Mouse (Mus musculus) CD4-positive naive resting alpha-beta T cell, adult 57 days (primary cell): ENCODE measurements around the gene Ntng2. TPM values are rescaled to one million over a fixed set of nuclear protein-coding genes. Genes with fewer than 3 reads are reported as not detected.

ENCODE experiments used
- total RNA-seq: library from RNA; stranded (reverse); gene quantifications from one replicate; pipeline ENCODE4 v1.2.4, GENCODE M21; 2023

Ntng2 gene
- 14.3 TPM for total RNA-seq

DNA sequence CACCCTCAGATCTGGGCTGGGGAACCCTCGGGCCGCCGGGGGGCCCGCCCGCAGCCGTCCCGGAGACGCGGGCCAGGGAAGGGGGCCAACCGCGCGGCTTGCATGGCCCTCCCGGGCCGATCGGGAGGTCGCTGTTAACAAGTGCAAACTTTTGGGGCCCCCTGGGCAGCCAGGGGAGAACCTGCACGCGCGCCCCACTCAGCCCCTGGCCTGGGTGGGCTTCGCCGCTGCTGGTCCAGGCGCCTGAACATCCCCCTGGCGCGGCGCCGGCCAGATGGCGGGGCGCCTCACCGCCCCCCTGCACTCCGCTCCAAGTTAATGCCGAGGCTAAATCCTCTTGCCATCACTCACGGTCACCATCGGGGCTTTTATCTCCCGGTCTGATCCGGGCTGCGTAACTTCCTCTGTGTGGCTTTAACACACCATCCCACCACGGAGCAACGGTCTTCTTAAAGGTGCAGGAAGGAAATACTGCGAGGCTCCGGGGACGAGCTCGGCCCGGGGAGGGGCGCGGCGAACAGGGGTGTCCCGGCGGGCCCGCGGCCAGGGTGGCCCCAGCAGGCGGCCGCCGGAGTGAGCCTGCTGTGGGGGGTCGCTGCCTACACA is at the start of gene Ntng2:
TSS of gene Ntng2 (minus strand) at position 407 of the 606 bp plus-strand sequence.

Other genes with a start within 250 kb of the Ntng2 start
- gene Cfap77, start 197.9 kb downstream of the Ntng2 start, total RNA-seq: not detected
- 26.5 TPM for gene Ttf1, start 192.7 kb downstream of the Ntng2 start, total RNA-seq
- 137 TPM for gene Setx, start 128.8 kb downstream of the Ntng2 start, total RNA-seq
- 42.7 TPM for gene Med27, start 93.8 kb upstream of the Ntng2 start, total RNA-seq